Mouse (Mus musculus): ENCODE results near the gene Clec4f. TPM values are rescaled to one million over a fixed set of nuclear protein-coding genes. Genes with fewer than 3 reads are reported as not detected.
"Not testable (repeated sequence)": the region's sequence is repeated elsewhere in the genome, so short reads cannot be mapped to it uniquely, and the experiment has no call there.

The Clec4f gene
- polyA plus RNA-seq, 1 experiment from 2014 or later = not detected

DNA sequence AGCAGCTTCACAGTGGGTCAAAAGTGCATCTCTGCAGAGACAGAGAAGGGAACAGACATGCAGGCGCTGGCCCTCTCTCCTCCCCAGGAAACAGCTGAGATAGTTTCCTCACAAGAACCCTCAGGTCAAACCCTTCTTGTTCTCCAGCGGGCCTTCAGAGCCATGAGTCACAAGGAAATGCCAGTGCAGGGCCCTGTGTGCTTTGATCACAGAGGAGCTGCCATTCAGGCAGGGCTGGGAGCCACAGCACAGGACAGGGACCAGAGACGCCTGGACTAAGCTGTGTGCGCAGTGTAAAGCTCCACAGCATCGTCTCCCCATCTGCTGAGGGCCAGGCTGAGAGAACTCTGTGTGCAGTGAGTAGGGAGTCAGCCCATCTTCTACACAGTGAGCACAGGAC lies 21.9 kb downstream of the Clec4f start:
- 20% methylated on average over 5 of the region's 5 CpGs for WGBS
- not testable (repeated sequence) for H3K4me1 ChIP-seq (replicated peaks); H3K9ac ChIP-seq (replicated peaks); H3K36me3 ChIP-seq; H3K9me3 ChIP-seq; ATAC-seq (ENCODE audit: insufficient number of reproducible peaks, insufficient read depth, low FRiP score, low TSS enrichment, low read depth); H3K27ac ChIP-seq; H3K4me3 ChIP-seq (replicated peaks); H3K4me2 ChIP-seq; H3K27me3 ChIP-seq

DNA sequence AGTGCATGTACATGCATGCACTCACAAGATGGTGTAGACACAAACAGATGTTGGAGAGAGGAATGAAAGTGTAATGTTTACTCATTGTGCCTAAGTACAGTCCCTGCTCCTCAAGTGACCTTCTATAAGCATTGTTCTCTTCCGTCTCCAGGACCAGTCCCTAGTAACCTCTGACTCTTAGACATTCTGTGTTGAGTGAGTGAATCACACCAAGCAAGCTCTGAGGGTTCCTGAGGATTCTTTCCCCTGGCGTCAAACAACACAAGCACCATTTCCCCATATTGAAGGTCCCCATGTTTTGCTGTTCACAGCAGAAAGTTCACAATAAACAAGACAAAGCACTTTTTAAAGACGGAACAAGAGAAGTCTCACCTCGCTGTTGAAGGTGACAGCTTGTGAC lies 24.2 kb downstream of the Clec4f start:
- ATAC-seq (ENCODE audit: insufficient number of reproducible peaks, insufficient read depth, low FRiP score, low TSS enrichment, low read depth) = no peak
- 82% methylated on average over 4 of the region's 4 CpGs for whole genome bisulfite sequencing
- H3K27ac ChIP-seq = no peak overlapping the region

DNA sequence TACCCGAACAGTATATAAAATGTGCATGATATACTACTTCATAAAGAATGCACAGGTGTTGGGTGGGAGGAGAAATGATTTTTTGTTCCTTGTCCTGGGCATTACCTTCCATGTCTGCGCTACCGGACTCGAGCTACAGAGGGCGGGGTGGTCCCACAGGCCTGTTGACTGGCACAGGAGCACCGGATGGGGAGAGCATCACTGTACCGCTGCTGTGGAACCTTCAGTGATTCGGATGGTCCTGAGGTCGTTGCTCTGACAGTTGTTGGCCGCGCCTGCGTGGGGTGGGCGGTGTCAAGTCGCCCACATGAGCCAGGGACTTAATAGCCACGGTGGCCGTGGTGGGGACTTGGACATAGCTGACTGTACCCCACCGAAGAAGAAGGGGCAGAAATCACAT lies 29.2 kb downstream of the Clec4f start:
- H3K4me1 ChIP-seq (replicated peaks) = no peaks in the 10 kb centered on the region
- WGBS = 70% methylated on average over 17 of the region's 17 CpGs
- no peak for ATAC-seq (ENCODE audit: insufficient number of reproducible peaks, insufficient read depth, low FRiP score, low TSS enrichment, low read depth)

More for the DNA sequence above, 24.2 kb downstream of the Clec4f start:
- no peak overlapping the region for H3K4me2 ChIP-seq
- no peak overlapping the region for H3K9ac ChIP-seq (replicated peaks)
- peaks cover 6% of the 10 kb centered on the region; the same call in 1 of the 2 replicates for H3K27me3 ChIP-seq
- H3K36me3 ChIP-seq = no peaks in the 10 kb centered on the region
- no peaks in the 10 kb centered on the region for H3K9me3 ChIP-seq
- no peaks in the 10 kb centered on the region for H3K4me1 ChIP-seq (replicated peaks)
- H3K4me3 ChIP-seq (replicated peaks) = no peak overlapping the region

GRCm38 (mm10) chr6:83619955-83620354 lies 36.0 kb downstream of the Clec4f start:
- Histone ChIP-seq H3K27ac (peak overlapping the region; percentile 18), H3K4me2 (no peak overlapping the region)

More for the DNA sequence above, 29.2 kb downstream of the Clec4f start:
- no peaks in the 10 kb centered on the region for H3K36me3 ChIP-seq
- H3K27me3 ChIP-seq = no peaks in the 10 kb centered on the region
- H3K27ac ChIP-seq = no peak overlapping the region
- H3K9ac ChIP-seq (replicated peaks) = no peak overlapping the region
- no peak overlapping the region for H3K4me3 ChIP-seq (replicated peaks)
- no peaks in the 10 kb centered on the region for H3K9me3 ChIP-seq
- no peak overlapping the region for H3K4me2 ChIP-seq

GRCm38 (mm10) chr6:83617581-83618335 lies 38.2 kb downstream of the Clec4f start:
- Histone ChIP-seq H3K9me3 (no peaks in the 10 kb centered on the region), H3K4me3 (replicated peaks) (no peak overlapping the region), H3K27ac (no peak overlapping the region), H3K4me2 (no peak overlapping the region), H3K36me3 (no peaks in the 10 kb centered on the region), H3K27me3 (0 out of 2 replicates have a peak, but pooled peaks cover 6% of the 10 kb centered on the region), H3K4me1 (replicated peaks) (peaks cover 15% of the 10 kb centered on the region), H3K9ac (replicated peaks) (no peak overlapping the region)
- ATAC-seq (ENCODE audit: insufficient number of reproducible peaks, insufficient read depth, low FRiP score, low TSS enrichment, low read depth) = no peak
- 85% methylated on average over 15 of the region's 15 CpGs for WGBS

More at GRCm38 (mm10) chr6:83619955-83620354, 36.0 kb downstream of the Clec4f start:
- 0 out of 2 replicates have a peak, but pooled peaks cover 6% of the 10 kb centered on the region for H3K27me3 ChIP-seq
- peaks cover 15% of the 10 kb centered on the region for H3K4me1 ChIP-seq (replicated peaks)
- 18% methylated on average over 9 of the region's 9 CpGs for WGBS
- no peak overlapping the region for H3K4me3 ChIP-seq (replicated peaks)
- H3K9ac ChIP-seq (replicated peaks) = no peak overlapping the region
- H3K36me3 ChIP-seq = no peaks in the 10 kb centered on the region
- no peak for ATAC-seq (ENCODE audit: insufficient number of reproducible peaks, insufficient read depth, low FRiP score, low TSS enrichment, low read depth)
- no peaks in the 10 kb centered on the region for H3K9me3 ChIP-seq

- ATAC-seq (ENCODE audit: insufficient number of reproducible peaks, insufficient read depth, low FRiP score, low TSS enrichment, low read depth) = no peak
- Histone ChIP-seq H3K27me3 (0 out of 2 replicates have a peak, but pooled peaks cover 6% of the 10 kb centered on the region), H3K4me1 (replicated peaks) (peaks cover 15% of the 10 kb centered on the region), H3K9me3 (no peaks in the 10 kb centered on the region), H3K9ac (replicated peaks) (no peak overlapping the region), H3K4me2 (no peak overlapping the region), H3K36me3 (no peaks in the 10 kb centered on the region), H3K27ac (no peak overlapping the region), H3K4me3 (replicated peaks) (no peak overlapping the region)
- WGBS = 64% methylated on average over 5 of the region's 5 CpGs
These were observed 39.5 kb downstream of the Clec4f start for GRCm38 (mm10) chr6:83616512-83616911.

GRCm38 (mm10) chr6:83614469-83614868 lies 41.5 kb downstream of the Clec4f start:
- WGBS = 83% methylated on average over 4 of the region's 4 CpGs
- ATAC-seq (ENCODE audit: insufficient number of reproducible peaks, insufficient read depth, low FRiP score, low TSS enrichment, low read depth) = no peak
- Histone ChIP-seq H3K27ac (no peak overlapping the region), H3K4me2 (no peak overlapping the region), H3K4me1 (replicated peaks) (0 out of 2 replicates have a peak, but pooled peaks cover 2% of the 10 kb centered on the region), H3K9me3 (no peaks in the 10 kb centered on the region), H3K36me3 (no peaks in the 10 kb centered on the region), H3K9ac (replicated peaks) (no peak overlapping the region), H3K4me3 (replicated peaks) (no peak overlapping the region), H3K27me3 (0 out of 2 replicates have a peak, but pooled peaks cover 6% of the 10 kb centered on the region)

GRCm38 (mm10) chr6:83612976-83613375 lies 43.0 kb downstream of the Clec4f start:
- WGBS = 89% methylated on average over 1 of the region's 1 CpGs
- Histone ChIP-seq H3K27me3 (0 out of 2 replicates have a peak, but pooled peaks cover 3% of the 10 kb centered on the region), H3K4me2 (no peak overlapping the region), H3K9ac (replicated peaks) (no peak overlapping the region), H3K4me1 (replicated peaks) (no peaks in the 10 kb centered on the region), H3K27ac (no peak overlapping the region), H3K36me3 (no peaks in the 10 kb centered on the region), H3K4me3 (replicated peaks) (no peak overlapping the region), H3K9me3 (no peaks in the 10 kb centered on the region)
- no peak for ATAC-seq (ENCODE audit: insufficient number of reproducible peaks, insufficient read depth, low FRiP score, low TSS enrichment, low read depth)

DNA sequence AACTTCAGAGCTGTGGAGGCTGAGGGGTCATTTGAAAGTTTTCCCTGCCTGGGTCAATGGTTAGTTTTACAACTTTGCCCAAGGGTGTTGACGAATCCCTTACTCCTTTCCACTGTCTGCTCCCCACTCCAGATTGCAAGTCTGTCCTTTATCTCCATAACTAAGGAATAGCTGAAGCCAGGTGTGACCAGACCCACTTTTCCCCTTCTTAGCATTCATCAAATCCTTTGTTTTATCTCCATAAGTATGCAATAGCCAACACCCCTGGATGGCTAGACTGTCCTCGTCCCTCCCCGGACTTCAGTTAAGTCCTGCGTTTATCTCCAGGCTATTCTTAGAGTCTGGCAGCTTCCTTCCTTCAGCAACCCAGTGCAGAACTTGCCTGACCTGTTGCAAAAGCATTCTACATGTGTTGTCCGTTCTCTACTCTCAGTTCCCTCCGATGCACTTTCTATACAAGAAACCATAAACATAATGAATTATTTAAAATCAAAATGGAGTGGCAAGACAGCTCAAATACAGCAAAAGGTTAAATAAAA lies 56.3 kb downstream of the Clec4f start:
- Histone ChIP-seq H3K27me3 (0 out of 2 replicates have a peak, but pooled peaks cover 2% of the 10 kb centered on the region), H3K4me1 (replicated peaks) (no peaks in the 10 kb centered on the region), H3K4me3 (replicated peaks) (no peak overlapping the region), H3K4me2 (no peak overlapping the region), H3K9ac (replicated peaks) (no peak overlapping the region), H3K36me3 (no peaks in the 10 kb centered on the region), H3K27ac (no peak overlapping the region), H3K9me3 (no peaks in the 10 kb centered on the region)
- 82% methylated on average over 6 of the region's 6 CpGs for WGBS
- no peak for ATAC-seq (ENCODE audit: insufficient number of reproducible peaks, insufficient read depth, low FRiP score, low TSS enrichment, low read depth)

GRCm38 (mm10) chr6:83599060-83599550 lies 56.9 kb downstream of the Clec4f start:
- Histone ChIP-seq H3K27ac (no peak overlapping the region), H3K4me1 (replicated peaks) (no peaks in the 10 kb centered on the region), H3K9ac (replicated peaks) (0 out of 2 replicates have a peak overlapping the region, but pooled peaks have one; percentile 32), H3K27me3 (0 out of 2 replicates have a peak, but pooled peaks cover 2% of the 10 kb centered on the region), H3K9me3 (no peaks in the 10 kb centered on the region), H3K4me2 (peak overlapping the region; percentile 58), H3K4me3 (replicated peaks) (peak overlapping the region; percentile 33), H3K36me3 (no peaks in the 10 kb centered on the region)
- no peak for ATAC-seq (ENCODE audit: insufficient number of reproducible peaks, insufficient read depth, low FRiP score, low TSS enrichment, low read depth)
- 38% methylated on average over 24 of the region's 24 CpGs for WGBS

DNA sequence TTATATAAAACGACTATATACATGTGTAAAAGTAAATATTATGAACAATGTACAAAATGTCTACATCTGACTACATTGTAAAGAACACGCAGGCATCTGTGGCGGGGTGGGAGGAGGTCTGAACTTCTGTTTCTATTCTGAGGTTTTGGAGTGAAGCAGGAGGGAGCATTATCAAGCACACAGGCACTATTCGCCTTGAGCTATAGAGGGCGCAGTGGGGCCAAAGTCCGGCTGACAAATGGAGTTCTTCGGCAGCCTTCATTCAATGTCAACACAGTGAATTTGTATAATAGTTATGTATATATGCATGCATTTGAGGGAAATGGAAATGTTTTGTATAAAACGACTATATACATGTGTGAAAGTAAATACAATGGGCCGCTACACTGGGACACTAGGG lies 57.3 kb downstream of the Clec4f start:
- Histone ChIP-seq H3K4me3 (replicated peaks) (peak overlapping the region; percentile 33), H3K9me3 (no peaks in the 10 kb centered on the region), H3K9ac (replicated peaks) (no peak overlapping the region), H3K4me2 (peak overlapping the region; percentile 58), H3K27ac (no peak overlapping the region), H3K27me3 (0 out of 2 replicates have a peak, but pooled peaks cover 2% of the 10 kb centered on the region), H3K4me1 (replicated peaks) (no peaks in the 10 kb centered on the region), H3K36me3 (no peaks in the 10 kb centered on the region)
- ATAC-seq (ENCODE audit: insufficient number of reproducible peaks, insufficient read depth, low FRiP score, low TSS enrichment, low read depth) = no peak
- WGBS = 13% methylated on average over 9 of the region's 9 CpGs
